Mouse (Mus musculus) thymus, adult 2 months (tissue): ENCODE measurements around the gene Btnl2. TPM values are rescaled to one million over a fixed set of nuclear protein-coding genes. Genes with fewer than 3 reads are reported as not detected.

Experiments used
- DNase-seq: peaks from one replicate; pipeline ENCODE4 v3.0.0; 2021
- H3K27ac ChIP-seq: fragments of 200-500 bp; 2 replicates; pipeline ENCODE4 v1.5.1; 2012; ENCODE audit warnings: low read length, control low read depth; ENCODE audit not compliant: control insufficient read depth, insufficient read depth
- H3K27me3 ChIP-seq: fragments of 200-500 bp; 2 replicates; pipeline ENCODE4 v1.6.1; 2012; ENCODE audit warnings: mild to moderate bottlenecking, low read length, moderate library complexity, mixed read lengths; ENCODE audit not compliant: control insufficient read depth, insufficient read depth
- H3K36me3 ChIP-seq: fragments of 200-500 bp; 2 replicates; pipeline ENCODE4 v1.6.1; 2012; ENCODE audit warnings: mild to moderate bottlenecking, low read length, moderate library complexity; ENCODE audit not compliant: control insufficient read depth, insufficient read depth
- H3K4me1 ChIP-seq: fragments of 200-500 bp; replicated peaks from 2 replicates; pipeline ENCODE4 v1.6.1; 2012; ENCODE audit warnings: low read length; ENCODE audit not compliant: control insufficient read depth, insufficient read depth
- H3K4me3 ChIP-seq: fragments of 200-500 bp; 2 replicates; pipeline ENCODE4 v1.5.1; 2012; ENCODE audit warnings: mild to moderate bottlenecking, low read length, control low read depth, moderate library complexity; ENCODE audit not compliant: control insufficient read depth, insufficient read depth
- CTCF ChIP-seq: fragments of 200-500 bp; IDR thresholded peaks from 2 replicates; pipeline ENCODE4 v1.5.1; 2012; ENCODE audit warnings: mild to moderate bottlenecking, control low read depth, low read length, moderate library complexity, borderline replicate concordance; ENCODE audit not compliant: control insufficient read depth, poor library complexity, insufficient read depth; ENCODE audit errors: extremely low read depth
- POLR2A ChIP-seq: fragments of 200-500 bp; IDR thresholded peaks from 2 replicates; pipeline ENCODE4 v1.6.1; 2012; ENCODE audit warnings: mild to moderate bottlenecking, low read length, control low read depth, moderate library complexity; ENCODE audit not compliant: control insufficient read depth, poor library complexity, insufficient read depth; ENCODE audit errors: extremely low read depth
- WGBS: fragments of 180-500 bp; shearing (Covaris S2); methylation state at CpG from one replicate; pipeline ENCODE4 v1.1.7; 2018; 5-methylcytosine and 5-hydroxymethylcytosine counted together
- polyA plus RNA-seq: library from polyadenylated mRNA; depleted of rRNA; stranded (reverse); fragments of >200 nt; gene quantifications from 2 replicates; pipeline ENCODE4 v1.2.3, GENCODE M21; 2012

Btnl2 gene
- polyA plus RNA-seq, 1 experiment: 1.4 TPM

DNA sequence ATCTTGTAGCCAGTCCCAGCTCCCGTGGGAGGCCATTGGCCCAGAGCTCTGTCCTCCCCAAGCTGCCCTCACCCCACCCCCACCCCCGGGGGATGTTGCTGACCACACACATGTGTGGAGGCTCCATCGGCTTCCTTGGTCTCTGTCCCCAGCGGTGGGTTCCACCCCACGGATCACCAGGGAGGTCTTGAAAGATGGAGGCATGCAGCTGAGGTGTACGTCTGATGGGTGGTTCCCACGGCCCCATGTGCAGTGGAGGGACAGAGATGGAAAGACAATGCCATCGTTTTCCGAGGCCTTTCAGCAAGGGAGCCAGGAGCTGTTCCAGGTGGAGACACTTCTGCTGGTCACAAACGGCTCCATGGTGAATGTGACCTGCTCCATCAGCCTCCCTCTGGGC lies 10.4 kb downstream of the Btnl2 start:
- 86% methylated on average over 10 of the region's 10 CpGs for WGBS
- DNase-seq: no peak
- Histone ChIP-seq H3K27ac (no peak overlapping the region), H3K4me1 (peaks cover 5% of the 10 kb centered on the region), H3K36me3 (no peaks in the 10 kb centered on the region), H3K4me3 (no peak overlapping the region), H3K27me3 (no peaks in the 10 kb centered on the region)
- TF ChIP-seq CTCF (no peak), POLR2A (no peak)

DNA sequence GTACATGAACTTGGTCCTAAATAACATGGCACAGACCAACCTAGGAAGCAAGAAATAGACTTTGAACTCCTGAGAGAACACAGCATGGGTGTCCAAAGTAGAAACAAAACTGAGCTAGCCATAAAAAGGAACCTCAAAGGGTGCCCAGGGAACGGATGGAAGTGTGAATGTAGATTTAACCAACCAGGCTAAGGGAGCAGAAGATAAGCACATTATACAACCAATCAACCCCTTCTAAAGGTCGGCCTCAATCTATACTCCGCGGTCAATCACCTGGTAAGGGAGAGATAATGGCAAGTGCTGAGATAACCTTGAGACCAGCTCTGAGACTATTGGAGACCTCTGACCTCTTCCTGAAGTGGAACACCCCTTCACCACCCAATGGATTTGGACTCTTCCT lies 15.9 kb downstream of the Btnl2 start:
- Histone ChIP-seq H3K27ac (no peak overlapping the region), H3K36me3 (no peaks in the 10 kb centered on the region), H3K4me1 (peaks cover 5% of the 10 kb centered on the region), H3K27me3 (no peaks in the 10 kb centered on the region), H3K4me3 (no peak overlapping the region)
- DNase-seq: no peak
- TF ChIP-seq POLR2A (no peak), CTCF (no peak)
- WGBS: 94% methylated on average over 4 of the region's 4 CpGs

DNA sequence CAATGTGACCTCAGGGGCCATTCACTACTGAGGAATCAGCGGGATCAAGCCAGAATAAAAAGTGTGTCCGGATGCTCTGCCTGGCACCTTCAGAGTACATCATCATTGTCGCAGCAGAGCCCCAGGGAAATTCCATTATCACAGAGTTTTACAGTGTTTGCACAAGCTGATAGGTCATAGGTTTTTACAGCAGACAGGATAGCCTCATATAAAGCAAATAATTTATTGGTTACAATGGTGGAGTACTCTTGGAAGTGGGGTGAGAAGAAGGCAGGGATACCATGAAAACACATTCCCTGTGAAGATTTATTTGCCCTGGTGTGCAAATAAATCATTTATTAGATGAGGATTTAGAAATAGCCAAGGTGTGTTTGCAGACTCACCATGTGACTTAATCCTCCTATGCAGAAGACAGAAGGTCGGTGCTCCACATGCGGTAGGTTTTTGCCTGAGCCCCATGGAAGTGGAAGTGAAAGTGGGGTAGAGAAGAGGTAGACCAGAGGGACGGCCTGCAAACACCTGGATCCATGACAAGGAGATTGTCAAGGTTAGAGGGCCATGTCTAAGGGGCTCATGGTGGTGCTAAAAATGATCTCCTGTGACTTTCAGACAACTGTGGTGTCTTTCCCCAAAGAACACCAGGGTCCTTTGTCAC lies 18.6 kb downstream of the Btnl2 start:
- Histone ChIP-seq H3K27ac (no peak overlapping the region), H3K27me3 (no peaks in the 10 kb centered on the region), H3K4me3 (no peak overlapping the region), H3K36me3 (no peaks in the 10 kb centered on the region), H3K4me1 (peaks cover 5% of the 10 kb centered on the region)
- 87% methylated on average over 6 of the region's 6 CpGs for WGBS
- TF ChIP-seq CTCF (no peak), POLR2A (no peak)
- no peak for DNase-seq

DNA sequence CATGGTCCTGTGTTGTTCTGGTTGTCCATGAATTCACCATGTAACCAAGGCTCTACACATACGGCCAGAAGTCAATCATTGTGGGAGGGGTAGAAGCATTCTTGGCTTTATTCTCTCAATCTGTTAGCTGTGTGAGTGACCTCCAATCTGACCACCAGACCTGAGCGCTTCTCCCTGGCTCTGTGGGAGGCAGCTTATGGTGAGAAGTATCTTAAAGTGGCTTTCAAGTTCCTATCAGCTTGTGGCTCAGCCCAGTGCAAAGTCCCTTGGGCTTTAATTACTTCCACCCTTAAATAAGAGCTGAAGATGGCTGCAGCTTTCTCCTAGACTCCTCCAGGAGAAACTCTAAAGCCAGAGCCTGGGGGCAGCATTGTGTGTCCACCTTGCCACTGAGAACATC lies 22.2 kb downstream of the Btnl2 start, which contains the start of gene Btnl1:
Btnl1 (plus strand) TSS at position 286 of the 400 bp plus-strand sequence.
- 82% methylated on average over 2 of the region's 2 CpGs for WGBS

DNA sequence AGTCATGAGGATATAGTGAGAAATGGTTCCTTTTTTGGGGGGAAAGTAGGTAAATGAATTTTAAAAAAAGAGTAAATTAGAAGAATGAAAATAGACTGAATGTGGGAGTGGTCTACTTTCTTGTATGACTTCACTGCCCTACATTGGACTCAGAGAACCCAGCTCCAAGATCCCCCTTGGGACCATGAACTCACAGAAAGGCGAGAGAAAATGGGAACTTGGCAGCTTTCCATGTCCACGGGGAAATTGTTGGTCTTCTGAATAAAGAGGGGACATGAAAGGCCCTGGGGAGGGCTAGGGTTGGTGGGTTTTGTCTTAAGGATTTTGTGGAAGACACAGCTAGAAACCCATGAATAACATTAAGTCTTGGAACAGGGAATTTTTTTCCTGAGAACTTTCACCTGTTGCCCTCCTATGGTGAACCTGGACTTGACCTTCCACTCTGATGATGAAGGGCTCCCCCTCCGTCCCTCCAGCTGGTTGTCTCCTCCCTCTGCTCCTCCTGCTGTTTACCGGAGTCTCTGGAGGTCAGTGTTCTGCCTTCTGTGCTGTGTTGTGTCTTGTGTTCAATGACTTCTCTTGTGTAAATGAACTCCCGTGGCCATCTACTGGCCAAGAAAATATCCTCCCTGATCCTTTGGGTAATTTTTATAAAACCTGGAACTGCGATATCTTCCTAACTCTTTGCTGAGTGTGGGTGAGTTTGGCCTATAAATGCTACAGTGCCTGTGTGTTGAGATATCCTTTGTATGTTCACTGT lies 23.0 kb downstream of the Btnl2 start:
- H3K27ac ChIP-seq: no peak overlapping the region

More for the DNA sequence above, 22.2 kb downstream of the Btnl2 start, which contains the start of gene Btnl1:
- DNase-seq: no peak
- TF ChIP-seq POLR2A: no peak
- no peak for TF ChIP-seq CTCF
- no peak within 1 kb of the TSS for H3K27ac ChIP-seq
- H3K4me1 ChIP-seq: no peaks in the 10 kb centered on the region
- H3K36me3 ChIP-seq: no peaks in the 10 kb centered on the region
- H3K27me3 ChIP-seq: no peaks in the 10 kb centered on the region
- no peak within 1 kb of the TSS for H3K4me3 ChIP-seq

DNA sequence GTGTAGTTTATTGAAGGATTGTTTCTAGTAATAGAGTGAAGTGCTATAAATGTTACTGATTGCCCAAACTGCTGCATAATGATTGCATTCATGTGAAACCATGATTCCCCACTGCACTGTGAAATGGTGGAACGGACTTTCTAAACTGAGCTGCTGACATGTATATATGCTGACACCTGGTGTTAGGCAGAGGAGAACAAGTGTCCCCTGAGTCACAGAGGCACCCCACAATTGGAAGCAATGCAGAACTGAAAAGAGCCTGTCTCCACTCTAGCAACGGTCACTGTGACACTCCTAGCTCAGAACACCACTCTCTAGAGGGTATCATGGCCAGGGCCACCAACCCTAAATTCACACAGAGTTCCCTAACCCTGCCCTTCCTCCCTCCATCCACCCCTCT lies 24.1 kb downstream of the Btnl2 start:
- Histone ChIP-seq H3K4me1 (no peaks in the 10 kb centered on the region), H3K36me3 (no peaks in the 10 kb centered on the region), H3K27ac (no peak overlapping the region), H3K27me3 (no peaks in the 10 kb centered on the region), H3K4me3 (no peak overlapping the region)
- DNase-seq: no peak
- 89% methylated on average over 2 of the region's 2 CpGs for WGBS
- TF ChIP-seq CTCF (no peak), POLR2A (no peak)

More for the DNA sequence above, 23.0 kb downstream of the Btnl2 start:
- Histone ChIP-seq H3K36me3 (no peaks in the 10 kb centered on the region), H3K27me3 (no peaks in the 10 kb centered on the region), H3K4me3 (no peak overlapping the region), H3K4me1 (no peaks in the 10 kb centered on the region)
- no peak for TF ChIP-seq CTCF
- TF ChIP-seq POLR2A: no peak
- WGBS: 41% methylated on average over 6 of the region's 6 CpGs
- no peak for DNase-seq

DNA sequence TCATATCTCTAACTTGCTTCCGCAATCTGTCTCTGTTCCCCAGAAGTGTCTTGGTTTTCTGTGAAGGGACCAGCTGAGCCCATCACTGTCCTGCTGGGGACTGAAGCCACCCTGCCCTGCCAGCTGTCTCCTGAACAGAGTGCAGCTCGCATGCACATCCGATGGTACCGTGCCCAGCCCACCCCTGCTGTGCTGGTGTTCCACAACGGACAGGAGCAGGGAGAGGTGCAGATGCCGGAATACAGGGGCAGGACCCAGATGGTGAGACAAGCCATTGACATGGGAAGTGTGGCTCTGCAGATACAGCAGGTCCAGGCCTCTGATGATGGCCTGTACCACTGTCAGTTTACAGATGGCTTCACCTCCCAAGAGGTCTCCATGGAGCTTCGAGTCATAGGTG lies 24.8 kb downstream of the Btnl2 start:
- Histone ChIP-seq H3K4me3 (no peak overlapping the region), H3K4me1 (no peaks in the 10 kb centered on the region), H3K27me3 (no peaks in the 10 kb centered on the region), H3K36me3 (no peaks in the 10 kb centered on the region), H3K27ac (no peak overlapping the region)
- WGBS: 97% methylated on average over 7 of the region's 7 CpGs
- DNase-seq: no peak
- TF ChIP-seq CTCF: no peak
